Mouse (Mus musculus) forebrain, embryonic 16.5 days (tissue): Measurements from ENCODE around the gene H2afv. TPM values are rescaled to one million over a fixed set of nuclear protein-coding genes. Genes with fewer than 3 reads are reported as not detected.

Experiments used
- ATAC-seq: fragments of 200-750 bp; cut with Nextera tagmentation; 2 replicates; pipeline ENCODE4 v1.8.0; 2017; ENCODE audit warnings: mild to moderate bottlenecking, moderate library complexity
- H3K27ac ChIP-seq: fragments of 300-500 bp; sonication (generic); 2 replicates; pipeline ENCODE4 v1.5.1; 2014; ENCODE audit warnings: low read length, control low read depth
- H3K27me3 ChIP-seq: fragments of 300-500 bp; sonication (generic); replicated peaks from 2 replicates; pipeline ENCODE4 v1.6.1; 2014; ENCODE audit warnings: low read length; ENCODE audit not compliant: control insufficient read depth, insufficient read depth
- H3K36me3 ChIP-seq: fragments of 300-500 bp; sonication (generic); 2 replicates; pipeline ENCODE4 v1.6.1; 2014; ENCODE audit not compliant: control insufficient read depth, insufficient read depth
- H3K4me1 ChIP-seq: fragments of 300-500 bp; sonication (generic); replicated peaks from 2 replicates; pipeline ENCODE4 v1.6.1; 2014; ENCODE audit warnings: low read length; ENCODE audit not compliant: control insufficient read depth, insufficient read depth
- H3K4me2 ChIP-seq: fragments of 300-500 bp; sonication (generic); 2 replicates; pipeline ENCODE4 v1.6.1; 2014; ENCODE audit warnings: mild to moderate bottlenecking, low read length, control low read depth
- H3K4me3 ChIP-seq: fragments of 300-500 bp; sonication (generic); replicated peaks from 2 replicates; pipeline ENCODE4 v1.5.1; 2014; ENCODE audit warnings: mild to moderate bottlenecking, low read length, control low read depth
- H3K9ac ChIP-seq: fragments of 300-500 bp; sonication (generic); replicated peaks from 2 replicates; pipeline ENCODE4 v1.6.1; 2014; ENCODE audit warnings: low read depth, low read length, control low read depth
- H3K9me3 ChIP-seq: fragments of 300-500 bp; sonication (generic); 2 replicates; pipeline ENCODE4 v1.6.1; 2016; ENCODE audit warnings: low read length; ENCODE audit not compliant: control insufficient read depth
- WGBS: fragments of 180-500 bp; shearing (Covaris S2); extraction: QIAGEN DNeasy Blood & Tissue Kit; methylation state at CpG from one replicate; pipeline ENCODE4 v1.1.7; 2014; 5-methylcytosine and 5-hydroxymethylcytosine counted together
- polyA plus RNA-seq: library from polyadenylated mRNA; unstranded; fragments of >200 nt; fragmentation: Nextera tagmentation; extraction: Ambion mirVana; gene quantifications from 2 replicates; pipeline ENCODE4 v1.2.1, GENCODE M21; 2015

Gene H2afv
- polyA plus RNA-seq, result 438 and 507 TPM in 2 replicates

- Histone ChIP-seq H3K27ac (peak within 1 kb of the TSS; percentile 93), H3K36me3 (no peaks in the 10 kb centered on the region; the same call in 1 of the 2 replicates), H3K9me3 (no peaks in the 10 kb centered on the region), H3K4me2 (peak within 1 kb of the TSS; percentile 82), H3K4me1 (peaks cover 7% of the 10 kb centered on the region), H3K27me3 (no peaks in the 10 kb centered on the region), H3K9ac (peak within 1 kb of the TSS; percentile 81), H3K4me3 (peak within 1 kb of the TSS; percentile 79)
- WGBS, result under 1% methylated on average over 78 of the region's 80 CpGs
- peak; percentile 99 for ATAC-seq
Measured at GRCm38 (mm10) chr11:6444077-6444853, at the start of gene H2afv. H2afv (minus strand) TSS chr11:6444443.

- H3K27ac ChIP-seq, result no peak overlapping the region
- H3K4me2 ChIP-seq, result no peak overlapping the region
- no peak overlapping the region for H3K9ac ChIP-seq
- H3K9me3 ChIP-seq, result no peaks in the 10 kb centered on the region
- ATAC-seq, result no peak
- 62% methylated on average over 6 of the region's 6 CpGs for whole genome bisulfite sequencing
- H3K4me3 ChIP-seq, result no peak overlapping the region
- no peaks in the 10 kb centered on the region for H3K27me3 ChIP-seq
- H3K4me1 ChIP-seq, result no peaks in the 10 kb centered on the region
- no peaks in the 10 kb centered on the region for H3K36me3 ChIP-seq
Measured at GRCm38 (mm10) chr11:6489691-6490503, 45.7 kb upstream of the H2afv start.

- 82% methylated on average over 7 of the region's 7 CpGs for WGBS
- Histone ChIP-seq H3K36me3 (no peaks in the 10 kb centered on the region), H3K4me1 (no peaks in the 10 kb centered on the region), H3K27ac (no peak overlapping the region), H3K27me3 (no peaks in the 10 kb centered on the region), H3K9me3 (no peaks in the 10 kb centered on the region), H3K4me2 (no peak overlapping the region), H3K4me3 (no peak overlapping the region), H3K9ac (no peak overlapping the region)
- ATAC-seq, result no peak
Measured at GRCm38 (mm10) chr11:6489257-6489656, 45.0 kb upstream of the H2afv start.

GRCm38 (mm10) chr11:6488041-6488684, 43.9 kb upstream of the H2afv start:
- 93% methylated on average over 5 of the region's 5 CpGs for WGBS
- ATAC-seq, result no peak
- no peak overlapping the region for H3K4me3 ChIP-seq
- no peak overlapping the region for H3K9ac ChIP-seq
- no peaks in the 10 kb centered on the region for H3K9me3 ChIP-seq
- H3K27ac ChIP-seq, result no peak overlapping the region
- H3K27me3 ChIP-seq, result no peaks in the 10 kb centered on the region
- no peaks in the 10 kb centered on the region for H3K36me3 ChIP-seq
- H3K4me2 ChIP-seq, result no peak overlapping the region
- H3K4me1 ChIP-seq, result no peaks in the 10 kb centered on the region

- H3K4me2 ChIP-seq, result no peak overlapping the region
- H3K4me3 ChIP-seq, result no peak overlapping the region
- H3K27me3 ChIP-seq, result no peaks in the 10 kb centered on the region
- no peaks in the 10 kb centered on the region for H3K4me1 ChIP-seq
- WGBS, result 54% methylated on average over 7 of the region's 7 CpGs
- H3K36me3 ChIP-seq, result no peaks in the 10 kb centered on the region
- no peak for ATAC-seq
- H3K9ac ChIP-seq, result no peak overlapping the region
- no peaks in the 10 kb centered on the region for H3K9me3 ChIP-seq
- no peak overlapping the region for H3K27ac ChIP-seq
Measured at GRCm38 (mm10) chr11:6487496-6487895, 43.3 kb upstream of the H2afv start.

GRCm38 (mm10) chr11:6486916-6487315, 42.7 kb upstream of the H2afv start:
- ATAC-seq, result no peak

GRCm38 (mm10) chr11:6484244-6484959, 40.2 kb upstream of the H2afv start:
- WGBS, result 51% methylated on average over 3 of the region's 3 CpGs

More at GRCm38 (mm10) chr11:6486916-6487315, 42.7 kb upstream of the H2afv start:
- H3K4me3 ChIP-seq, result no peak overlapping the region
- H3K27ac ChIP-seq, result no peak overlapping the region
- H3K9me3 ChIP-seq, result no peaks in the 10 kb centered on the region
- WGBS, result 73% methylated on average over 6 of the region's 6 CpGs
- no peak overlapping the region for H3K9ac ChIP-seq
- H3K4me2 ChIP-seq, result no peak overlapping the region
- no peaks in the 10 kb centered on the region for H3K4me1 ChIP-seq
- no peaks in the 10 kb centered on the region for H3K36me3 ChIP-seq
- H3K27me3 ChIP-seq, result no peaks in the 10 kb centered on the region

GRCm38 (mm10) chr11:6483103-6483502, 38.9 kb upstream of the H2afv start:
- no peak overlapping the region for H3K27ac ChIP-seq
- 89% methylated on average over 2 of the region's 2 CpGs for WGBS
- H3K9ac ChIP-seq, result no peak overlapping the region
- no peaks in the 10 kb centered on the region for H3K36me3 ChIP-seq
- no peak for ATAC-seq
- H3K4me2 ChIP-seq, result no peak overlapping the region
- no peaks in the 10 kb centered on the region for H3K27me3 ChIP-seq
- H3K4me1 ChIP-seq, result no peaks in the 10 kb centered on the region
- no peaks in the 10 kb centered on the region for H3K9me3 ChIP-seq
- no peak overlapping the region for H3K4me3 ChIP-seq

More at GRCm38 (mm10) chr11:6484244-6484959, 40.2 kb upstream of the H2afv start:
- Histone ChIP-seq H3K4me2 (no peak overlapping the region), H3K4me1 (no peaks in the 10 kb centered on the region), H3K36me3 (no peaks in the 10 kb centered on the region), H3K9me3 (no peaks in the 10 kb centered on the region), H3K27me3 (no peaks in the 10 kb centered on the region), H3K27ac (no peak overlapping the region), H3K9ac (no peak overlapping the region), H3K4me3 (no peak overlapping the region)
- no peak for ATAC-seq
